Mouse (Mus musculus): ENCODE measurements at regions not wholly inside any gene's neighbourhood (a gene's known extent, or its start where the extent isn't known, plus 50 kb on each side); places are given as distances from the start of the nearest gene placed in this dataset.
"Not testable (repeated sequence)": the region's sequence is repeated elsewhere in the genome, so short reads cannot be mapped to it uniquely, and the experiment has no call there.

DNA sequence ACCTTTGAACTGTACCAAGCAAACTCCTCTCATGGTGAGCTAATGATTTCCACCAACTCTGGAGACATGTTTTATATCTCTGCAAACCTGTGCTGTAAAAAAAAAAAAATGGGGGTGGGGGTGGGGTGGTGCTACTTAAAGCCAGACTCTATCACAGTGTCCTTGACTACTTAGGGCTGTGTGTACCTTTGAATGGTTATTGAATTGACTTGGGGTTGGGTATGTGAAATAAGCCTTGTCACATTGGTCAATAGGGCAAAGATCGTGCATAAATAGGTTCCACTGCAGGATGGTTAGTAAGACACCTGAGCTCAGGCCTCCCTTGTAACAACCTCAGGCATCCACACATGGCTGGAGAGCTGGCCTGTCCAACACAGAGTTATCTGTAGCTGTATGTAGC, 136.6 kb upstream of the St6galnac5 start:
- in situ Hi-C loops (cut with MboI; ENCODE audit: low pct_ligation_motif_present, low pct_unique_long_range_greater_than_20kb, low sequenced_read_pairs), result no loop called here

GRCm38 (mm10) chr3:153105591-153105990, 123.5 kb upstream of the St6galnac5 start:
- in situ Hi-C loops (cut with MboI; ENCODE audit: low pct_ligation_motif_present, low pct_unique_long_range_greater_than_20kb, low sequenced_read_pairs), result no loop called here
- TF ChIP-seq SIN3A (IDR thresholded peaks at IDR 0.05; ENCODE audit: low read length) (no peak), BHLHE40 (IDR thresholded peaks at IDR 0.05; ENCODE audit: low read depth, low read length) (no peak), USF2 (conservative IDR thresholded peaks at IDR 0.05; ENCODE audit: low read depth, low read length) (no peak), ZC3H11A (IDR thresholded peaks at IDR 0.05; ENCODE audit: low read depth, low read length) (no peak), CHD1 (IDR thresholded peaks at IDR 0.05; ENCODE audit: low read depth, low read length) (no peak), MAZ (IDR thresholded peaks at IDR 0.05; ENCODE audit: low read depth, low read length) (no peak), NELFE (IDR thresholded peaks at IDR 0.05; ENCODE audit: low read depth, low read length) (no peak), MYC (IDR thresholded peaks at IDR 0.05; ENCODE audit: low read depth, low read length) (no peak), EP300 (IDR thresholded peaks at IDR 0.05; ENCODE audit: low read length) (no peak), POLR2AphosphoS2 (IDR thresholded peaks at IDR 0.05; ENCODE audit: low read depth, low read length) (no peak), RCOR1 (conservative IDR thresholded peaks at IDR 0.05; ENCODE audit: low read depth, low read length) (no peak), JUND (conservative IDR thresholded peaks at IDR 0.05; ENCODE audit: low read depth, low read length) (no peak), PAX5 (IDR thresholded peaks at IDR 0.05; ENCODE audit: low read length) (no peak), CTCF (conservative IDR thresholded peaks at IDR 0.05 in 1 of 2, IDR thresholded peaks at IDR 0.05 in 1 of 2; ENCODE audit: low read depth in 2 of 2, low read length in 2 of 2) (no peak), IRF4 (IDR thresholded peaks at IDR 0.05; ENCODE audit: low read depth, low read length) (no peak), NRF1 (IDR thresholded peaks at IDR 0.05; ENCODE audit: low read depth, low read length) (no peak), KAT2A (IDR thresholded peaks at IDR 0.05; ENCODE audit: insufficient replicate concordance, low read length) (no peak)
- H3K4me1 ChIP-seq (ENCODE audit: control insufficient read depth in 1 of 2, insufficient read depth in 2 of 2), result peaks cover 0 to 8% of the 10 kb centered on the region in 2 experiments; a peak in 2 of 4 replicates
- H3K4me2 ChIP-seq (ENCODE audit: insufficient read depth, low read depth, poor library complexity, severe bottlenecking), result no peak overlapping the region
- H3K27ac ChIP-seq (ENCODE audit: insufficient read depth, low read depth), result no peak overlapping the region
- no peak overlapping the region for H3K9ac ChIP-seq (ENCODE audit: insufficient read depth, low read depth)
- DNase-seq (ENCODE audit: extremely low read depth), result no peak
- no peaks in the 10 kb centered on the region for H3K27me3 ChIP-seq (replicated peaks)
- peaks cover 11% of the 10 kb centered on the region for H3K9me3 ChIP-seq (replicated peaks; ENCODE audit: low read length)
- no peaks in the 10 kb centered on the region for H3K36me3 ChIP-seq (replicated peaks in 1 of 2; ENCODE audit: control insufficient read depth in 1 of 2, insufficient read depth in 1 of 2, low read length in 1 of 2)
- H3K79me2 ChIP-seq (replicated peaks; ENCODE audit: control insufficient read depth, extremely low read depth, insufficient read depth, poor library complexity, severe bottlenecking), result no peaks in the 10 kb centered on the region
- dilution Hi-C loops (cut with MboI; ENCODE audit: extremely low pct_ligation_motif_present, extremely low pct_unique_long_range_greater_than_20kb, low sequenced_read_pairs), result no loop called here
- H3K4me3 ChIP-seq (replicated peaks in 1 of 3; ENCODE audit: low read depth in 2 of 3, low read length in 2 of 3, poor library complexity in 1 of 3), result no peak overlapping the region

More for the DNA sequence above, 136.6 kb upstream of the St6galnac5 start:
- H3K79me2 ChIP-seq (replicated peaks; ENCODE audit: control insufficient read depth, extremely low read depth, insufficient read depth, poor library complexity, severe bottlenecking), result no peaks in the 10 kb centered on the region
- DNase-seq (ENCODE audit: extremely low read depth), result no peak
- TF ChIP-seq ZNF384 (IDR thresholded peaks at IDR 0.05; ENCODE audit: low read depth, low read length) (0 out of 2 replicates have a peak, but pooled peaks have one; percentile 7), HCFC1 (IDR thresholded peaks at IDR 0.05; ENCODE audit: low read depth, low read length) (no peak), RCOR1 (conservative IDR thresholded peaks at IDR 0.05; ENCODE audit: low read depth, low read length) (no peak), UBTF (IDR thresholded peaks at IDR 0.05; ENCODE audit: low read depth, low read length) (no peak), USF2 (conservative IDR thresholded peaks at IDR 0.05; ENCODE audit: low read depth, low read length) (no peak)
- H3K4me3 ChIP-seq (replicated peaks in 1 of 3; ENCODE audit: low read depth in 2 of 3, low read length in 2 of 3, poor library complexity in 1 of 3), result no peak overlapping the region
- no peaks in the 10 kb centered on the region for H3K36me3 ChIP-seq (replicated peaks in 1 of 2; ENCODE audit: control insufficient read depth in 1 of 2, insufficient read depth in 1 of 2, low read length in 1 of 2)
- H3K27me3 ChIP-seq (replicated peaks), result no peaks in the 10 kb centered on the region
- no peak overlapping the region for H3K4me2 ChIP-seq (ENCODE audit: insufficient read depth, low read depth, poor library complexity, severe bottlenecking)
- no peak overlapping the region for H3K9ac ChIP-seq (ENCODE audit: insufficient read depth, low read depth)
- dilution Hi-C loops (cut with MboI; ENCODE audit: extremely low pct_ligation_motif_present, extremely low pct_unique_long_range_greater_than_20kb, low sequenced_read_pairs), result no loop called here
- no peaks in the 10 kb centered on the region for H3K9me3 ChIP-seq (replicated peaks; ENCODE audit: low read length)
- no peaks in the 10 kb centered on the region for H3K4me1 ChIP-seq (ENCODE audit: control insufficient read depth in 1 of 2, insufficient read depth in 2 of 2)
- H3K27ac ChIP-seq (ENCODE audit: insufficient read depth, low read depth), result no peak overlapping the region

DNA sequence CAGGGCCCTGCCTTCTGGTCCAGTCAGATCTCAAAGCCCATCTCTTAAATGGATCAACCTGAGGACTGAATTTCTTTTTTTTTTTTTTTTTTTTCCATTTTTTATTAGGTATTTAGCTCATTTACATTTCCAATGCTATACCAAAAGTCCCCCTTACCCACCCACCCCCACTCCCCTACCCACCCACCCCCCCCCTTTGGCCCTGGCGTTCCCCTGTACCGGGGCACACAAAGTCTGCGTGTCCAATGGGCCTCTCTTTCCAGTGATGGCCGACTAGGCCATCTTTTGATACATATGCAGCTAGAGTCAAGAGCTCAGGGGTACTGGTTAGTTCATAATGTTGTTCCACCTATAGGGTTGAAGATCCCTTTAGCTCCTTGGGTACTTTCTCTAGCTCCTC, 108.5 kb upstream of the St6galnac5 start:
- H3K79me2 ChIP-seq (replicated peaks; ENCODE audit: control insufficient read depth, extremely low read depth, insufficient read depth, poor library complexity, severe bottlenecking); in situ Hi-C loops (cut with MboI; ENCODE audit: low pct_ligation_motif_present, low pct_unique_long_range_greater_than_20kb, low sequenced_read_pairs); H3K4me3 ChIP-seq (replicated peaks in 1 of 3; ENCODE audit: low read depth in 2 of 3, low read length in 2 of 3, poor library complexity in 1 of 3); dilution Hi-C loops (cut with MboI; ENCODE audit: extremely low pct_ligation_motif_present, extremely low pct_unique_long_range_greater_than_20kb, low sequenced_read_pairs); H3K4me1 ChIP-seq (ENCODE audit: control insufficient read depth in 1 of 2, insufficient read depth in 2 of 2); H3K27ac ChIP-seq (ENCODE audit: insufficient read depth, low read depth); H3K9me3 ChIP-seq (replicated peaks; ENCODE audit: low read length); H3K4me2 ChIP-seq (ENCODE audit: insufficient read depth, low read depth, poor library complexity, severe bottlenecking); H3K36me3 ChIP-seq (replicated peaks in 1 of 2; ENCODE audit: control insufficient read depth in 1 of 2, insufficient read depth in 1 of 2, low read length in 1 of 2); H3K9ac ChIP-seq (ENCODE audit: insufficient read depth, low read depth); DNase-seq (ENCODE audit: extremely low read depth); H3K27me3 ChIP-seq (replicated peaks): not testable (repeated sequence)

Measured in CH12.LX (cell line).